Mouse (Mus musculus): ENCODE data around the gene Llgl2. TPM values are rescaled to one million over a fixed set of nuclear protein-coding genes. Genes with fewer than 3 reads are reported as not detected.

Llgl2 gene
- polyA plus RNA-seq, 1 experiment from 2014 or later, result 12.7 TPM

- H3K27me3 ChIP-seq, result no peaks in the 10 kb centered on the region
- H3K4me2 ChIP-seq, result no peak overlapping the region
- no peak for ATAC-seq (replicated peaks; ENCODE audit: insufficient number of reproducible peaks, insufficient read depth, low FRiP score, low read depth)
- no peaks in the 10 kb centered on the region for H3K9me3 ChIP-seq (replicated peaks)
- no peaks in the 10 kb centered on the region; the same call in 1 of the 2 replicates for H3K4me1 ChIP-seq (replicated peaks)
- no peak overlapping the region for H3K4me3 ChIP-seq
- WGBS, result 93% methylated on average over 16 of the region's 16 CpGs
- H3K9ac ChIP-seq, result no peak overlapping the region
- H3K36me3 ChIP-seq, result peaks cover 83% of the 10 kb centered on the region
- no peak overlapping the region for H3K27ac ChIP-seq
Observed at GRCm38 (mm10) chr11:115791919-115792318, 31.9 kb upstream of the Llgl2 start.

GRCm38 (mm10) chr11:115792353-115792752 lies 31.5 kb upstream of the Llgl2 start:
- ATAC-seq (replicated peaks; ENCODE audit: insufficient number of reproducible peaks, insufficient read depth, low FRiP score, low read depth), result no peak
- H3K4me1 ChIP-seq (replicated peaks), result no peaks in the 10 kb centered on the region; the same call in 1 of the 2 replicates
- 74% methylated on average over 14 of the region's 14 CpGs for WGBS
- no peak overlapping the region for H3K27ac ChIP-seq
- peaks cover 83% of the 10 kb centered on the region for H3K36me3 ChIP-seq
- no peak overlapping the region for H3K4me3 ChIP-seq
- no peak overlapping the region for H3K4me2 ChIP-seq
- H3K27me3 ChIP-seq, result no peaks in the 10 kb centered on the region
- H3K9ac ChIP-seq, result no peak overlapping the region
- no peaks in the 10 kb centered on the region for H3K9me3 ChIP-seq (replicated peaks)

- Histone ChIP-seq H3K4me2 (no peak overlapping the region), H3K27me3 (no peaks in the 10 kb centered on the region), H3K36me3 (peaks cover 94% of the 10 kb centered on the region), H3K9ac (no peak overlapping the region), H3K4me1 (replicated peaks) (no peaks in the 10 kb centered on the region; the same call in 1 of the 2 replicates), H3K9me3 (replicated peaks) (no peaks in the 10 kb centered on the region), H3K4me3 (no peak overlapping the region), H3K27ac (peak overlapping the region; percentile 2; the same call in 1 of the 2 replicates)
- 72% methylated on average over 15 of the region's 15 CpGs for WGBS
- ATAC-seq (replicated peaks; ENCODE audit: insufficient number of reproducible peaks, insufficient read depth, low FRiP score, low read depth), result no peak
Observed at GRCm38 (mm10) chr11:115796898-115797297, 27.0 kb upstream of the Llgl2 start.

- Histone ChIP-seq H3K9ac (no peak overlapping the region), H3K27me3 (no peaks in the 10 kb centered on the region), H3K4me1 (replicated peaks) (no peaks in the 10 kb centered on the region; the same call in 1 of the 2 replicates), H3K4me2 (no peak overlapping the region), H3K9me3 (replicated peaks) (no peaks in the 10 kb centered on the region), H3K4me3 (no peak overlapping the region), H3K36me3 (peaks cover 94% of the 10 kb centered on the region), H3K27ac (peak overlapping the region; percentile 50)
- 69% methylated on average over 9 of the region's 9 CpGs for WGBS
- ATAC-seq (replicated peaks; ENCODE audit: insufficient number of reproducible peaks, insufficient read depth, low FRiP score, low read depth), result no peak
Observed at GRCm38 (mm10) chr11:115797665-115798064, 26.2 kb upstream of the Llgl2 start.

- 86% methylated on average over 18 of the region's 18 CpGs for WGBS
- Histone ChIP-seq H3K27ac (no peak overlapping the region), H3K9me3 (replicated peaks) (no peaks in the 10 kb centered on the region)
Observed at GRCm38 (mm10) chr11:115800981-115801380, 22.9 kb upstream of the Llgl2 start.

GRCm38 (mm10) chr11:115803072-115803709 lies 20.7 kb upstream of the Llgl2 start:
- 80% methylated on average over 24 of the region's 24 CpGs for WGBS
- ATAC-seq (replicated peaks; ENCODE audit: insufficient number of reproducible peaks, insufficient read depth, low FRiP score, low read depth), result no peak
- peaks cover 26% of the 10 kb centered on the region for H3K4me1 ChIP-seq (replicated peaks)

More at GRCm38 (mm10) chr11:115800981-115801380, 22.9 kb upstream of the Llgl2 start:
- Histone ChIP-seq H3K36me3 (peaks cover 88% of the 10 kb centered on the region), H3K27me3 (no peaks in the 10 kb centered on the region), H3K4me2 (no peak overlapping the region), H3K9ac (no peak overlapping the region), H3K4me1 (replicated peaks) (peaks cover 6% of the 10 kb centered on the region; the same call in 1 of the 2 replicates), H3K4me3 (no peak overlapping the region)
- ATAC-seq (replicated peaks; ENCODE audit: insufficient number of reproducible peaks, insufficient read depth, low FRiP score, low read depth), result no peak

GRCm38 (mm10) chr11:115805005-115805404 lies 18.8 kb upstream of the Llgl2 start:
- H3K36me3 ChIP-seq, result peaks cover 71% of the 10 kb centered on the region
- 94% methylated on average over 7 of the region's 7 CpGs for WGBS
- no peaks in the 10 kb centered on the region for H3K27me3 ChIP-seq
- H3K9ac ChIP-seq, result no peak overlapping the region
- H3K4me1 ChIP-seq (replicated peaks), result peaks cover 44% of the 10 kb centered on the region
- H3K9me3 ChIP-seq (replicated peaks), result no peaks in the 10 kb centered on the region
- no peak overlapping the region for H3K4me2 ChIP-seq
- no peak for ATAC-seq (replicated peaks; ENCODE audit: insufficient number of reproducible peaks, insufficient read depth, low FRiP score, low read depth)
- H3K4me3 ChIP-seq, result no peak overlapping the region
- no peak overlapping the region for H3K27ac ChIP-seq

More at GRCm38 (mm10) chr11:115803072-115803709, 20.7 kb upstream of the Llgl2 start:
- H3K9me3 ChIP-seq (replicated peaks), result no peaks in the 10 kb centered on the region
- H3K9ac ChIP-seq, result no peak overlapping the region
- H3K4me3 ChIP-seq, result no peak overlapping the region
- no peaks in the 10 kb centered on the region for H3K27me3 ChIP-seq
- peaks cover 89% of the 10 kb centered on the region for H3K36me3 ChIP-seq
- no peak overlapping the region for H3K4me2 ChIP-seq
- H3K27ac ChIP-seq, result no peak overlapping the region

- H3K9ac ChIP-seq, result no peak overlapping the region
- WGBS, result 90% methylated on average over 10 of the region's 10 CpGs
- H3K4me1 ChIP-seq (replicated peaks), result peaks cover 56% of the 10 kb centered on the region
- H3K27me3 ChIP-seq, result no peaks in the 10 kb centered on the region
- H3K36me3 ChIP-seq, result peaks cover 60% of the 10 kb centered on the region
- H3K4me2 ChIP-seq, result no peak overlapping the region
- no peaks in the 10 kb centered on the region for H3K9me3 ChIP-seq (replicated peaks)
- no peak overlapping the region for H3K4me3 ChIP-seq
- ATAC-seq (replicated peaks; ENCODE audit: insufficient number of reproducible peaks, insufficient read depth, low FRiP score, low read depth), result no peak
- no peak overlapping the region for H3K27ac ChIP-seq
Observed at GRCm38 (mm10) chr11:115806154-115806553, 17.7 kb upstream of the Llgl2 start.

- Histone ChIP-seq H3K4me2 (no peak overlapping the region), H3K27ac (peak overlapping the region; percentile 93; the same call in 1 of the 2 replicates), H3K4me3 (no peak overlapping the region), H3K9me3 (replicated peaks) (no peaks in the 10 kb centered on the region), H3K27me3 (no peaks in the 10 kb centered on the region), H3K9ac (no peak overlapping the region), H3K36me3 (peaks cover 53% of the 10 kb centered on the region), H3K4me1 (replicated peaks) (peaks cover 67% of the 10 kb centered on the region)
- WGBS, result 69% methylated on average over 6 of the region's 6 CpGs
- ATAC-seq (replicated peaks; ENCODE audit: insufficient number of reproducible peaks, insufficient read depth, low FRiP score, low read depth), result no peak
Observed at GRCm38 (mm10) chr11:115807306-115807705, 16.5 kb upstream of the Llgl2 start.

- Histone ChIP-seq H3K27me3 (no peaks in the 10 kb centered on the region), H3K4me3 (no peak overlapping the region), H3K9me3 (replicated peaks) (no peaks in the 10 kb centered on the region), H3K4me2 (peak overlapping the region; percentile 96), H3K36me3 (peaks cover 46% of the 10 kb centered on the region), H3K4me1 (replicated peaks) (peaks cover 74% of the 10 kb centered on the region), H3K9ac (peak overlapping the region; percentile 92), H3K27ac (peak overlapping the region; percentile 93)
- no peak for ATAC-seq (replicated peaks; ENCODE audit: insufficient number of reproducible peaks, insufficient read depth, low FRiP score, low read depth)
- WGBS, result 63% methylated on average over 11 of the region's 11 CpGs
Observed at GRCm38 (mm10) chr11:115807971-115808370, 15.9 kb upstream of the Llgl2 start.

GRCm38 (mm10) chr11:115808696-115809310 lies 15.0 kb upstream of the Llgl2 start:
- H3K4me2 ChIP-seq, result peak overlapping the region; percentile 96
- peaks cover 38% of the 10 kb centered on the region for H3K36me3 ChIP-seq
- H3K27me3 ChIP-seq, result no peaks in the 10 kb centered on the region
- H3K27ac ChIP-seq, result peak overlapping the region; percentile 93
- ATAC-seq (replicated peaks; ENCODE audit: insufficient number of reproducible peaks, insufficient read depth, low FRiP score, low read depth), result peak; percentile 28
- peaks cover 68% of the 10 kb centered on the region for H3K4me1 ChIP-seq (replicated peaks)
- H3K9ac ChIP-seq, result peak overlapping the region; percentile 92
- no peaks in the 10 kb centered on the region for H3K9me3 ChIP-seq (replicated peaks)
- WGBS, result 15% methylated on average over 10 of the region's 10 CpGs
- H3K4me3 ChIP-seq, result peak overlapping the region; percentile 95

Measured in heart, embryonic 15.5 days (tissue).